Mouse (Mus musculus) E14TG2a.4 (cell line): ENCODE measurements around the gene Apoc3.

Experiments used
- H3K27me3 ChIP-seq: 2 replicates; pipeline ENCODE4 v1.6.1; 2014; ENCODE audit warnings: low read length, control low read depth; ENCODE audit not compliant: insufficient read depth
- H3K36me3 ChIP-seq: 2 replicates; pipeline ENCODE4 v1.6.1; 2014; ENCODE audit warnings: low read length, control low read depth; ENCODE audit not compliant: insufficient read depth
- H3K4me1 ChIP-seq: replicated peaks from 2 replicates; pipeline ENCODE4 v1.6.1; 2014; ENCODE audit warnings: low read depth, low read length, control low read depth
- H3K4me3 ChIP-seq: replicated peaks from 2 replicates; pipeline ENCODE4 v1.5.1; 2014; ENCODE audit warnings: mild to moderate bottlenecking, low read length
- H3K9me3 ChIP-seq: 2 replicates; pipeline ENCODE4 v1.6.1; 2014; ENCODE audit warnings: low read length, control low read depth
- CTCF ChIP-seq: conservative IDR thresholded peaks from 2 replicates; pipeline ENCODE4 v1.5.1; 2014; ENCODE audit warnings: low read length
- NANOG ChIP-seq: IDR thresholded peaks from 2 replicates; pipeline ENCODE4 v1.6.1; 2014; ENCODE audit warnings: borderline replicate concordance, low read length, mixed read lengths
- POU5F1 ChIP-seq: IDR thresholded peaks from 2 replicates; pipeline ENCODE4 v1.6.1; 2014; ENCODE audit warnings: low read length, borderline replicate concordance

Apoc3 gene

DNA sequence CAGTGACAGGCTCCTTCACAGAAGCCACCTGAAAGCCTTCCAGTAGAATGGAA, at the start of gene Apoc3:
Gene Apoc3 (minus strand): TSS at position 41 of the 53 bp plus-strand sequence.
- no peak within 1 kb of the TSS for H3K4me3 ChIP-seq
- H3K27me3 ChIP-seq, result peaks cover 29% of the 10 kb centered on the region
- no peaks in the 10 kb centered on the region for H3K36me3 ChIP-seq
- H3K9me3 ChIP-seq, result no peaks in the 10 kb centered on the region
- TF ChIP-seq CTCF (no peak), NANOG (no peak), POU5F1 (no peak)
- peaks cover 13% of the 10 kb centered on the region for H3K4me1 ChIP-seq

DNA sequence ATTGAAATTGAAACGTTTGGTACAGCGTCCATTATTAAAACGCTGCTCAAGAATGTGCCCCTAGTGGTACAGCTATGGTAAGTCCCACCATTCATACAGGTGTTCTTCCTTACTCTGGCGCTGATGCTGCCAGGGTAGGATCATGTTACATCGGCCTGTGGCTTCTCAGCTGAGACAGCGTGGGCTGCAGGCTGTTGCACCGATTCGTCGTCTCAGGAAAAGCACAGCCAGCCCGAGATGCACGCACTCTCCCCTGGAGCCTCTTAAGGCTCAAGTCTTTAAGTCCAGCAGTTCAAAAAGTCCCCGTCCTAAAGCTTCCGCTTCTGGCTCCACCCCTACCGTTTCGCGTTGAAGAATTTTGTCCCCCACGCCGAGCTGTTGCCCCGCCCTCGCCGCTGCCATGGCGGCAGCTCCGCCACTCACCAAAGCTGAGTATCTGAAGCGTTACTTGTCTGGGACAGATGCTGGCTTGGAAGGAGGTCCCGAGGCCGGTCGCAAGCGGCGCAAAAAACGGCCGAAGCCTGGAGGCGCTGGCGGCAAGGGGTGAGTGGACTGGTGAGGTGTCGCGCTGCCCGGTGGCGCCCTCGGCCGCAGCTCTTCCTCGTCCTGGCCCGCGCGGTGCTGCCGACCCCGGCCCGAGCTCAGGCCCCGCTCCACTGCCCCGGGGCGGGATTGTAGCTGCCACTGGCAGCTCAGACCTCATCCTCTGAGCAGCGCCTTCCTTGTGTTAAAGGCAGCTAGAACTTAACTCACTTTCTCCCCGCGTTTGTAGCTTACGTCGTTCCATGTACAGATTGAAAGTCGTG, 47.4 kb upstream of the Apoc3 start, which contains the start of gene Bud13:
Gene Bud13 (plus strand): TSS at position 378 of the 806 bp plus-strand sequence.
- Histone ChIP-seq H3K36me3 (peaks cover 68% of the 10 kb centered on the region), H3K4me1 (peaks cover 30% of the 10 kb centered on the region), H3K9me3 (no peaks in the 10 kb centered on the region), H3K27me3 (no peaks in the 10 kb centered on the region), H3K4me3 (peak within 1 kb of the TSS; percentile 97)
- no peak for TF ChIP-seq POU5F1
- TF ChIP-seq CTCF, result peak; percentile 64
- no peak for TF ChIP-seq NANOG

DNA sequence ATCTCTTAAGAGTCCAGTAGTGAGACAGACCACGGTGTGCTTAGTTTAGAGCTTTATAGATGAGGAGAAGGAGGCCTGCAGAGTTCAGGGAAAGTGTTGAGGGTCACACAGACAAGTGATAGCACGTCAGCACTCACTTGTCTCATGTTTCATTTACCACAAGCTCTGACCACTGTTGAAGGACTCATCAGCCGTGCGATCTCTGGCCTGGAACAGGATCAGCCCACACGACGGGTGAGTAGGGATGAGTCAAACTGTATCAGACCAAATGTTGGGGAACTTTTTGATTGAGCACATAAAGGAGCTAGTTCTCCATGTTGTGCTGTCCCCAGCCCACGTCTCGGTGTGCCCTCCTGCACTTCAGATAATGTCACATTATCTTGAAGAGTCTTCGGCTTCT, 39.1 kb upstream of the Apoc3 start:
- Histone ChIP-seq H3K4me1 (peaks cover 35% of the 10 kb centered on the region), H3K27me3 (peaks cover 17% of the 10 kb centered on the region), H3K9me3 (no peaks in the 10 kb centered on the region), H3K4me3 (peak overlapping the region; percentile 95), H3K36me3 (peaks cover 52% of the 10 kb centered on the region)
- TF ChIP-seq NANOG (no peak), CTCF (no peak), POU5F1 (no peak)

DNA sequence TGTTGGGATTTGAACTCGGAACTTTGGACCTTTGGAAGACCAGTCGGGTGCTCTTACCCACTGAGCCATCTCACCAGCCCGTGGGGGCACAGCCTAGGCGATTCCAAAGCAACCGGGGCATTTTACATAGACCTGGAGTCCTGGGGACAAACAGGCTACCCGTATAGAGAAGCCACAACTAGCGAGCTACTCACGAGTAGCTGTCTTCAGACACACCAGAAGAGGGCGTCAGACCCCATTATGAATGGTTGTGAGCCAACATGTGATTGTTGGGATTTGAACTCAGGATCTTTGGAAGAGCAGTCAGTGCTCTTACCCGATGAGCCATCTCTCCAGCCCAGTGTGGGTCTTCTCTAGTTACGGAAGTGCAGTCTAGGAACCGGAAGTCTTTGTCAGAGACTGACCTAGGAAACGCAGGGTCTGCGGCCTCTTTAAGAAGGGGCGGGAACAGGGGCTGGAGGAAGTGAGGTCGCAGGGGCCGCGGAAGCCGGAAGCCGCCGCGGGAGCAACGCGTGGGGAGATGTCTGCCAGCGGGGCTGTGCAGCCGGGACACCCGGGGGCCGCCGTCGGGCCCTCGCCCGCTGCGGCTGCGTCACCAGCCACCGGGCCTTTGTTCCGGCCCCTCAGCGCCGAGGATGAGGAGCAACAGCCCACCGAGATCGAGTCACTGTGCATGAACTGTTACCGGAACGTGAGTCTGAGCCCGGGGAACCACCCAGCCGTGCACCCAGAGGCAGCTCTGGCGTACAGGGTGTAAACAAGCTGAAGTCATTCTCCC, 37.4 kb upstream of the Apoc3 start, which contains the start of gene Zpr1:
Gene Zpr1 (plus strand): TSS at position 388 of the 778 bp plus-strand sequence.
- Histone ChIP-seq H3K9me3 (no peaks in the 10 kb centered on the region), H3K4me3 (peak within 1 kb of the TSS; percentile 95), H3K36me3 (peaks cover 37% of the 10 kb centered on the region), H3K4me1 (peaks cover 38% of the 10 kb centered on the region), H3K27me3 (peaks cover 33% of the 10 kb centered on the region)
- TF ChIP-seq CTCF (peak; percentile 21; the same call in 1 of the 2 replicates), NANOG (no peak)

DNA sequence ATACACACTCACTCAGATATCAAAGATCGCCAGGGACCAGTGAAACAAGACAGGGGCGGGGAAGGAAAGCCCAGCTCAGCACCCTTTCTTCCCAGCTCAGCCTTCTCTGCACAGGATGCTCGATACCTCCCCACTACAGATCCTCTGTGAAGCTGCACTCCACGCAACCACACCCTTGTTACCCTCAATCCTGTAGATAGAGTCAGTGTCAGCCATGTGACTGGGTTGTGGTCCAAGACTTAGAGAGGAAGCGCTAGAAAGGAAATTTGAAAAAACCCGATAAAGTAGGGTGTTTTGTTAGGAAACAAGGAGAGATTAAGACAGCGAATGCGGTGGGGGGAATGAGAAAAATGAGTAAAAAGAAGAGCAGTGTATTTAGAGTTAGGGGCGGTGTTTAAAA, 36.6 kb upstream of the Apoc3 start:
- Histone ChIP-seq H3K4me1 (peaks cover 38% of the 10 kb centered on the region), H3K27me3 (peaks cover 41% of the 10 kb centered on the region), H3K4me3 (no peak overlapping the region), H3K9me3 (no peaks in the 10 kb centered on the region), H3K36me3 (peaks cover 29% of the 10 kb centered on the region)
- TF ChIP-seq POU5F1 (no peak), CTCF (no peak), NANOG (no peak)

DNA sequence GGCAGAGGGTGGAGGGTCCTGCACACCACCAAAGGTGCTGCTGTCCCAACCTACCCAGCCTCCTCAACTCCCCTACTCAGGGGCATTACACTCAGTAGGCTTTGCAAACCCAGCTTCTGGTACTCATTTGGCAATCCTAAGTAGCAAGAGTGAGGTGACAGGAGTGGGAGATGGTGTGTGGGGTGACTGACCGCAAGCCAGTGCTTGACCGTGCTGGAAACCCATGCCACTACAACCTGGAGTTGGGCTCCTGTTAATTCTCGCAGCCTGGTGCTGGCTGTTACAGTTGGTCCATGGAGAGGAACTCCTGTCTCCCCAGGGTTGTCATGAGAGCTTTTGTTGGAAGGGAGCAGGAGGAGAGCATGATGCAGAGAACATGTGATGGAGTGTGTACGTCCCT, 35.3 kb upstream of the Apoc3 start:
- Histone ChIP-seq H3K36me3 (peaks cover 16% of the 10 kb centered on the region), H3K4me1 (peaks cover 38% of the 10 kb centered on the region), H3K4me3 (peak overlapping the region; percentile 72), H3K9me3 (no peaks in the 10 kb centered on the region), H3K27me3 (peaks cover 44% of the 10 kb centered on the region)
- TF ChIP-seq CTCF (no peak), POU5F1 (no peak), NANOG (no peak)

DNA sequence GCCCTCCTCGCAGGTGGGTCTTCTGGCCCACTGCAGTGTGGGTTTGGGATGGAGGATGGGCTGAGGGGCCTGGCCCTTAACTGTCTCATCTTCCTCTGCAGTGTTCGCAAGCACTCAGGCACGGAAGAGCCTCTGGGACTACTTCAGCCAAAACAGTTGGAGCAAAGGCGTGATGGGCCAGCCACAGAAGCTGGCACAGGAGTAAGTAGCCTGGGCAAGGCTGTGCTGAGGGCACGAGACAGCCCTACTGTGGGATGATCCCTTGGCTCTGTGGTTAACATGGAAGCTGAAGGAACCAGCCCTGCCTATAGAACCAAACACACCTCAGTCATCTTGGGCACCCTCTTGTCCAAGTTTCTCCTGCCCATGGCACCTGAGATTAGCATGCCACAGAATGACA, 33.7 kb upstream of the Apoc3 start:
- TF ChIP-seq NANOG (no peak), CTCF (no peak), POU5F1 (no peak)
- no peak overlapping the region for H3K4me3 ChIP-seq
- no peaks in the 10 kb centered on the region for H3K36me3 ChIP-seq

DNA sequence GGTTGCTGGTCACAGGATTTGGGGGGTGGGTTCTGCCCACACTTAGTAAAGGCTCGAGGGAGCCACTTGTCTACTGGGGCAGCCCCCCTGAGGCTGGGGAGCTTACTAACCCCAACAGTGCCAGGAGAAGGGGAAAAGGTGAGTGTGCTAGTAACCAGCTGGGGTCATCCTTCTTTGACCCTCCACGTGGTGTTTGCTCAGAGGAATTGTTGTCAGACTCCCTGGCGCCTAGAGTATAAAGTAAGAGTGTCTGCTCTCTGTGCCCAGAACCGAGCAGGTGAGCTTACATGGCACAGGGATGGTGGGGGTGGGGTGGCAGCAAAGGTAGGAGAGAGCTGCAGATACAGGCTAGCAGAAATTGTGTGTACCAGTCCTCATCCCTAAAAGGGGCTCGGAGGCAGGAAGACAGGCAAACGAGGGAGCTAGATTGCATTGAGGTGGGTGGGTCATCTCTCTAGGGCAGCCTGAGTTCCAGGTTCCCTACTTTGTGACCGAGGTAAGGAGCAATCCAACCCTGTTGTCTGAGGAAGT, 33.0 kb upstream of the Apoc3 start, which contains the start of gene Apoa5:
Gene Apoa5 (plus strand): TSS at position 291 of the 531 bp plus-strand sequence.
- TF ChIP-seq CTCF (no peak), NANOG (no peak), POU5F1 (no peak)
- H3K4me3 ChIP-seq, result no peak within 1 kb of the TSS
- H3K9me3 ChIP-seq, result no peaks in the 10 kb centered on the region
- H3K27me3 ChIP-seq, result peaks cover 44% of the 10 kb centered on the region
- H3K4me1 ChIP-seq, result peaks cover 26% of the 10 kb centered on the region
- no peaks in the 10 kb centered on the region for H3K36me3 ChIP-seq

More for the DNA sequence above, 33.7 kb upstream of the Apoc3 start:
- Histone ChIP-seq H3K4me1 (peaks cover 33% of the 10 kb centered on the region), H3K27me3 (peaks cover 44% of the 10 kb centered on the region), H3K9me3 (no peaks in the 10 kb centered on the region)
